Mouse (Mus musculus) lung, postnatal 0 days (tissue): ENCODE measurements around the gene Adora3.

ENCODE experiments used
- CTCF ChIP-seq: IDR thresholded peaks from 2 replicates; pipeline ENCODE4 v1.5.1; 2016; ENCODE audit warnings: antibody characterized with exemption, mild to moderate bottlenecking
- EP300 ChIP-seq: IDR thresholded peaks from 2 replicates; pipeline ENCODE4 v1.6.1; 2016; ENCODE audit warnings: antibody characterized with exemption, mild to moderate bottlenecking, control low read depth

DNA sequence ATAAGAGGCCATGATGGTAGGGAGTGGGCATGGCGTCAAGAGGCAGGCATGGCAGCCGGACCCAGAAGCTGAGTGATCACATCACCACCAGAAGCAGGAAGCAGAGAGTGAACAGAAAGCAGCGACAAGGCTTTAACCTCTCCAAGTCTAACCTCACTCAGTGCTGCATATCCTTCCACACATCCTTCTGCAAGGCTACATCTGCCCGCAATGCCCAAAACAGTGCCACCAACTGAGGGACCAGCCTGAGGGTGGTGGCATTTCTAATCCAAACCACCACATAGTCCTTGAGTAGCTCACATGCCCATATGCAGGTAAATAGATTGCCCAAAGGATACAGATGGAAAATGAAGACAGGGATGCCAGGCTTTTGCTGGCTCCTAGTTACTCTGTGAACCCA, 38.3 kb downstream of the Adora3 start:
- TF ChIP-seq CTCF = no peak
- TF ChIP-seq EP300 = no peak
